Mouse (Mus musculus): ENCODE measurements around the gene Olfr287. TPM values are rescaled to one million over a fixed set of nuclear protein-coding genes. Genes with fewer than 3 reads are reported as not detected.

Gene Olfr287
- total and polyA plus RNA-seq, 2 experiments from 2014 or later = 0.44 to 1.2 TPM

DNA sequence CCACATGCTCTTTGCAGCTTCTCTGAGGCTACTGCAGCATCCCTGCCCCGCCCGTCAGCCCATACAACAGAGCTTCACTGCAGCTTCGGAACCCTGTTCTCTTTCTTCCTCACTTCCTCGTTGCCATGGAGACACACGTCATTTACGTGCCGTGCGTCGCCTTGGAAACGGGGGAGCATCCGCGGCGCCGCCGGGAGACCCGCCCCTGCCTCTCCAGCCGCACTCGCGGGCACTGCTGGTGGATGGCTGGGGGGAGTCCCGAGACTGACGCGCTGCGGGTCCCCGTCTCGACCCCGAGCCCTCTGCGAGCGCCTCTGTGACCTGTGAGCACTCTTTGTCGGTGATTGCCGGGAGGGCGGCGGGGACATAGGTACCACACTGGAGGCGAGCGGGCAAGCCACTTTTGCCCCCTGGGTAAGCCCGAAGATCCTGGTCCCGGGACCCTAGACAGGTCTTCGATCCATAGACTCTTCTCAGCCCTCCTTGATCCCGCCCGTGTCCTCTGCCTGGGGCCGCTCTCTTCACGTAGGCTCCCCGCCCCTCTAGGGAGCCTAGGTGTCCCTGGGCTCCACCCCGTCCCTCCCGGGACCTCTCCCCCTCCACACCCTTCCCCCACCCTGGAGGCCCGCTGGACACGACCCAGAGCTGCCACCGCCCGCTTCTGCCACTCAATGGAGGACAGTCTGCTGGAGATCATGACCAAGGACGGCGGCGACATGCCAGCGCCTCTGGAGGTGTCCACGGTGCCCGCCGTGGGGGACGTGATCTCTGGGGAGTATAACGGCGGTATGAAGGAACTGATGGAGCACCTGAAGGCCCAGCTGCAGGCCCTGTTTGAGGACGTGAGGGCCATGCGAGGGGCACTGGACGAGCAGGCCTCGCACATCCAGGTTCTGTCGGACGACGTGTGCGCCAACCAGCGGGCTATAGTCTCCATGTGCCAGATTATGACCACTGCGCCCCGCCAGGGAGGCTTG lies 52.9 kb downstream of the Olfr287 start:
- DNase-seq (ENCODE audit: low spot score) = peak; percentile 97
- Histone ChIP-seq H3K9ac (replicated peaks; ENCODE audit: low read length, poor library complexity, severe bottlenecking) (peak overlapping the region; percentile 81), H3K4me3 (ENCODE audit: low read depth, low read length) (peak overlapping the region; percentile 66), H3K27me3 (ENCODE audit: insufficient read depth, low read length) (no peaks in the 10 kb centered on the region), H3K27ac (ENCODE audit: low read depth, low read length) (peak overlapping the region; percentile 88), H3K9me3 (ENCODE audit: low read length) (no peaks in the 10 kb centered on the region), H3K36me3 (ENCODE audit: insufficient read depth, low read length) (no peaks in the 10 kb centered on the region), H3K4me2 (ENCODE audit: low read depth, low read length, poor library complexity, severe bottlenecking) (peak overlapping the region; percentile 84), H3K4me1 (ENCODE audit: insufficient read depth, low read length) (0 out of 2 replicates have a peak, but pooled peaks cover 11% of the 10 kb centered on the region)
- no peak for TF ChIP-seq CTCF (IDR thresholded peaks at IDR 0.05)
- ATAC-seq (ENCODE audit: low FRiP score) = peak; percentile 91
- 2% methylated on average over 69 of the region's 69 CpGs for WGBS

- 2% methylated on average over 17 of the region's 18 CpGs for WGBS
- Histone ChIP-seq H3K4me3 (ENCODE audit: low read depth, low read length) (peak within 1 kb of the TSS; percentile 66), H3K9ac (replicated peaks; ENCODE audit: low read length, poor library complexity, severe bottlenecking) (peak within 1 kb of the TSS; percentile 81), H3K27ac (ENCODE audit: low read depth, low read length) (peak within 1 kb of the TSS; percentile 88), H3K9me3 (ENCODE audit: low read length) (no peaks in the 10 kb centered on the region), H3K36me3 (ENCODE audit: insufficient read depth, low read length) (no peaks in the 10 kb centered on the region), H3K27me3 (ENCODE audit: insufficient read depth, low read length) (no peaks in the 10 kb centered on the region), H3K4me2 (ENCODE audit: low read depth, low read length, poor library complexity, severe bottlenecking) (peak within 1 kb of the TSS; percentile 84), H3K4me1 (ENCODE audit: insufficient read depth, low read length) (0 out of 2 replicates have a peak, but pooled peaks cover 11% of the 10 kb centered on the region)
- peak; percentile 35 for DNase-seq (ENCODE audit: low spot score)
- ATAC-seq (ENCODE audit: low FRiP score) = peak; percentile 67
- TF ChIP-seq CTCF (IDR thresholded peaks at IDR 0.05) = no peak
These were observed 53.8 kb downstream of the Olfr287 start, which contains the start of gene Ccdc184 for GRCm38 (mm10) chr15:98166963-98167644. Ccdc184 (plus strand) TSS chr15:98167158.

GRCm38 (mm10) chr15:98165525-98165924 lies 55.3 kb downstream of the Olfr287 start, which contains the start of gene Asb8:
Asb8 (minus strand) TSS chr15:98165625.
- no peaks in the 10 kb centered on the region for H3K27me3 ChIP-seq (ENCODE audit: insufficient read depth, low read length)
- 0 out of 2 replicates have a peak within 1 kb of the TSS, but pooled peaks have one; percentile 66 for H3K4me3 ChIP-seq (ENCODE audit: low read depth, low read length)
- 0 out of 2 replicates have a peak, but pooled peaks cover 4% of the 10 kb centered on the region for H3K4me1 ChIP-seq (ENCODE audit: insufficient read depth, low read length)
- 91% methylated on average over 5 of the region's 5 CpGs for whole genome bisulfite sequencing
- H3K9me3 ChIP-seq (ENCODE audit: low read length) = no peaks in the 10 kb centered on the region
- ATAC-seq (ENCODE audit: low FRiP score) (no peak), DNase-seq (ENCODE audit: low spot score) (no peak)
- TF ChIP-seq CTCF (IDR thresholded peaks at IDR 0.05) = no peak
- H3K27ac ChIP-seq (ENCODE audit: low read depth, low read length) = no peak within 1 kb of the TSS
- no peaks in the 10 kb centered on the region for H3K36me3 ChIP-seq (ENCODE audit: insufficient read depth, low read length)
- H3K4me2 ChIP-seq (ENCODE audit: low read depth, low read length, poor library complexity, severe bottlenecking) = peak within 1 kb of the TSS; percentile 84; the same call in 1 of the 2 replicates
- H3K9ac ChIP-seq (replicated peaks; ENCODE audit: low read length, poor library complexity, severe bottlenecking) = no peak within 1 kb of the TSS

DNA sequence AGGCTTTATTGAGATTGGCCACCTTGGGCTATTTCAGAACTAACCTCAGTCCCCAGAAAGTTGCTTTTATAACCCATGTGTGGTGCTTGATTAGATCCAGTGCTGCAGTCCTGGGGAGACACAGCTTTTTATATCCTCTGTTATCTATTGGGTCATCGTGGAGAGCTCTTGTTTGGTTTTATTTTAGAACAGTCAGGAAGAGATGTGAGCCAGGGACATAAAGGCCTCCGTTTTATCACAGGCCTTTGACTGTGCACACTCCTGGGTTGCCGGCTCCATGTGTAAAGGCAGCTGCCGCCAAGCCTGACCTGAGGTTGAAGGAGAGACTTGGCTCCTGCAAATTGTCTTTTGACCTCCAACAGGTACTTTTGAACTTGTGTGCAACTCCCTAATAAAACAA lies 58.3 kb downstream of the Olfr287 start:
- no peak for DNase-seq (ENCODE audit: low spot score)
- H3K9me3 ChIP-seq (ENCODE audit: low read length) = no peaks in the 10 kb centered on the region
- no peak for TF ChIP-seq CTCF (IDR thresholded peaks at IDR 0.05)
- H3K4me1 ChIP-seq (ENCODE audit: insufficient read depth, low read length) = 0 out of 2 replicates have a peak, but pooled peaks cover 4% of the 10 kb centered on the region
- 80% methylated on average over 4 of the region's 4 CpGs for WGBS
- H3K27ac ChIP-seq (ENCODE audit: low read depth, low read length) = no peak overlapping the region
- H3K36me3 ChIP-seq (ENCODE audit: insufficient read depth, low read length) = no peaks in the 10 kb centered on the region
- H3K9ac ChIP-seq (replicated peaks; ENCODE audit: low read length, poor library complexity, severe bottlenecking) = no peak overlapping the region
- H3K27me3 ChIP-seq (ENCODE audit: insufficient read depth, low read length) = no peaks in the 10 kb centered on the region
- H3K4me2 ChIP-seq (ENCODE audit: low read depth, low read length, poor library complexity, severe bottlenecking) = no peak overlapping the region
- H3K4me3 ChIP-seq (ENCODE audit: low read depth, low read length) = no peak overlapping the region
- no peak for ATAC-seq (ENCODE audit: low FRiP score)

GRCm38 (mm10) chr15:98161026-98161805 lies 59.6 kb downstream of the Olfr287 start:
- Histone ChIP-seq H3K4me1 (ENCODE audit: insufficient read depth, low read length) (no peaks in the 10 kb centered on the region), H3K36me3 (ENCODE audit: insufficient read depth, low read length) (no peaks in the 10 kb centered on the region), H3K4me3 (ENCODE audit: low read depth, low read length) (no peak overlapping the region), H3K27me3 (ENCODE audit: insufficient read depth, low read length) (no peaks in the 10 kb centered on the region), H3K9me3 (ENCODE audit: low read length) (no peaks in the 10 kb centered on the region), H3K27ac (ENCODE audit: low read depth, low read length) (no peak overlapping the region), H3K9ac (replicated peaks; ENCODE audit: low read length, poor library complexity, severe bottlenecking) (no peak overlapping the region), H3K4me2 (ENCODE audit: low read depth, low read length, poor library complexity, severe bottlenecking) (no peak overlapping the region)
- no peak for ATAC-seq (ENCODE audit: low FRiP score)
- no peak for TF ChIP-seq CTCF (IDR thresholded peaks at IDR 0.05)
- 54% methylated on average over 19 of the region's 19 CpGs for WGBS
- DNase-seq (ENCODE audit: low spot score) = no peak
